Mouse (Mus musculus): ENCODE results near the gene Camk2d. TPM values are rescaled to one million over a fixed set of nuclear protein-coding genes. Genes with fewer than 3 reads are reported as not detected.

Camk2d gene
- polyA plus RNA-seq, 1 experiment from 2014 or later, result 16.5 TPM

DNA sequence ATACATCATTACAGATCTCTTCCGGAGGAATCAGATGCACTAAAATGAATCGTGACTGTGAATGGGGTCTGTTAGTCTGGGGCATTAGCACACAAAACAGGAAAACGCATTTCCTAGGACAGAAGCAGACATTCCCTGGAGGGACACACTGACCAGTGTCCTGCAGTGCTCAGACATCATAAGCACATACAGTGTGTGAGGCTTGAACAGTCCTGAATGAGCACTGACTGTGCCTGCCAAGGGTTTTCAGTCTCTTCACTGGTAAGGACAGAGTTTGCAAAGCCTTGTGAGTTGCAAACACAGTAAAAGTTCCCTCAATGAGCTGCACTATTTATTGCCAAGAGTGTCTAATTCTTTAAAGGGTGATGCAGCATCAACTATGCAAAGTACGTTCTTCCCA, 290.0 kb downstream of the Camk2d start:
- Histone ChIP-seq H3K4me1 (ENCODE audit: control insufficient read depth, insufficient read depth, low read length) (no peaks in the 10 kb centered on the region), H3K4me2 (ENCODE audit: low read depth, low read length) (no peak overlapping the region), H3K9me3 (replicated peaks; ENCODE audit: control insufficient read depth, low read length) (no peaks in the 10 kb centered on the region), H3K27me3 (ENCODE audit: control insufficient read depth, insufficient read depth, low read length) (no peaks in the 10 kb centered on the region), H3K4me3 (ENCODE audit: low read depth, low read length) (no peak overlapping the region), H3K9ac (replicated peaks; ENCODE audit: low read length) (no peak overlapping the region), H3K27ac (replicated peaks; ENCODE audit: low read depth, low read length) (no peak overlapping the region), H3K36me3 (replicated peaks; ENCODE audit: control insufficient read depth, insufficient read depth, low read depth, low read length) (no peaks in the 10 kb centered on the region)
- WGBS, result 76% methylated on average over 4 of the region's 4 CpGs
- ATAC-seq (replicated peaks; ENCODE audit: insufficient number of reproducible peaks, low FRiP score, low TSS enrichment, low read depth), result no peak
- DNase-seq (ENCODE audit: low spot score), result no peak

GRCm38 (mm10) chr3:126886644-126887043, 290.5 kb downstream of the Camk2d start:
- Histone ChIP-seq H3K4me1 (ENCODE audit: control insufficient read depth, insufficient read depth, low read length) (no peaks in the 10 kb centered on the region), H3K36me3 (replicated peaks; ENCODE audit: control insufficient read depth, insufficient read depth, low read depth, low read length) (no peaks in the 10 kb centered on the region), H3K9ac (replicated peaks; ENCODE audit: low read length) (no peak overlapping the region), H3K4me2 (ENCODE audit: low read depth, low read length) (no peak overlapping the region), H3K9me3 (replicated peaks; ENCODE audit: control insufficient read depth, low read length) (no peaks in the 10 kb centered on the region), H3K27me3 (ENCODE audit: control insufficient read depth, insufficient read depth, low read length) (no peaks in the 10 kb centered on the region), H3K4me3 (ENCODE audit: low read depth, low read length) (no peak overlapping the region), H3K27ac (replicated peaks; ENCODE audit: low read depth, low read length) (no peak overlapping the region)
- WGBS, result 86% methylated on average over 4 of the region's 4 CpGs
- no peak for DNase-seq (ENCODE audit: low spot score)
- ATAC-seq (replicated peaks; ENCODE audit: insufficient number of reproducible peaks, low FRiP score, low TSS enrichment, low read depth), result no peak

Other genes starting within 250 kb of the Camk2d start
- gene Arsj, start 232.6 kb upstream of the Camk2d start, polyA plus RNA-seq (2014; fragmentation: Nextera tagmentation; extraction: Ambion mirVana), result 0.25 and 0.27 TPM in 2 replicates

Data from embryonic facial prominence, embryonic 11.5 days (tissue).